Mouse (Mus musculus): ENCODE measurements around the gene Sec24a. TPM values are rescaled to one million over a fixed set of nuclear protein-coding genes. Genes with fewer than 3 reads are reported as not detected.

The Sec24a gene
- total and polyA plus RNA-seq, 2 experiments from 2014 or later = 12.5 to 16.7 TPM

GRCm38 (mm10) chr11:51688330-51689328 lies 74.8 kb downstream of the Sec24a start, which contains the start of gene 0610009B22Rik:
TSS of gene 0610009B22Rik (minus strand) at chr11:51688874.
- Histone ChIP-seq H3K4me1 (ENCODE audit: insufficient read depth, low read length) (no peaks in the 10 kb centered on the region), H3K36me3 (ENCODE audit: insufficient read depth, low read length) (0 out of 2 replicates have a peak, but pooled peaks cover 4% of the 10 kb centered on the region), H3K27me3 (ENCODE audit: insufficient read depth, low read length) (no peaks in the 10 kb centered on the region), H3K9ac (replicated peaks; ENCODE audit: low read length, poor library complexity, severe bottlenecking) (peak within 1 kb of the TSS; percentile 79), H3K4me2 (ENCODE audit: low read depth, low read length, poor library complexity, severe bottlenecking) (peak within 1 kb of the TSS; percentile 71), H3K9me3 (ENCODE audit: low read length) (no peaks in the 10 kb centered on the region), H3K27ac (ENCODE audit: low read depth, low read length) (peak within 1 kb of the TSS; percentile 97), H3K4me3 (ENCODE audit: low read depth, low read length) (peak within 1 kb of the TSS; percentile 71)
- no peak for TF ChIP-seq CTCF (IDR thresholded peaks at IDR 0.05)
- ATAC-seq (ENCODE audit: low FRiP score) (peak; percentile 99), DNase-seq (ENCODE audit: low spot score) (peak; percentile 100)
- under 1% methylated on average over 60 of the region's 60 CpGs for WGBS

GRCm38 (mm10) chr11:51681976-51682374 lies 81.5 kb downstream of the Sec24a start:
- no peak overlapping the region for H3K27ac ChIP-seq (ENCODE audit: low read depth, low read length)
- no peak for DNase-seq (ENCODE audit: low spot score)
- 36% methylated on average over 8 of the region's 8 CpGs for WGBS

GRCm38 (mm10) chr11:51681324-51681975 lies 82.0 kb downstream of the Sec24a start:
- H3K9me3 ChIP-seq (ENCODE audit: low read length) = no peaks in the 10 kb centered on the region
- peak; percentile 90 for TF ChIP-seq CTCF (IDR thresholded peaks at IDR 0.05)
- H3K27ac ChIP-seq (ENCODE audit: low read depth, low read length) = no peak overlapping the region
- H3K4me1 ChIP-seq (ENCODE audit: insufficient read depth, low read length) = no peaks in the 10 kb centered on the region
- no peaks in the 10 kb centered on the region for H3K36me3 ChIP-seq (ENCODE audit: insufficient read depth, low read length)
- no peak overlapping the region for H3K4me2 ChIP-seq (ENCODE audit: low read depth, low read length, poor library complexity, severe bottlenecking)
- H3K27me3 ChIP-seq (ENCODE audit: insufficient read depth, low read length) = no peaks in the 10 kb centered on the region
- DNase-seq (ENCODE audit: low spot score) (peak; percentile 87), ATAC-seq (ENCODE audit: low FRiP score) (no peak)
- no peak overlapping the region for H3K4me3 ChIP-seq (ENCODE audit: low read depth, low read length)
- 25% methylated on average over 13 of the region's 13 CpGs for WGBS
- H3K9ac ChIP-seq (replicated peaks; ENCODE audit: low read length, poor library complexity, severe bottlenecking) = no peak overlapping the region

More at GRCm38 (mm10) chr11:51681976-51682374, 81.5 kb downstream of the Sec24a start:
- H3K27me3 ChIP-seq (ENCODE audit: insufficient read depth, low read length) = no peaks in the 10 kb centered on the region
- H3K9me3 ChIP-seq (ENCODE audit: low read length) = no peaks in the 10 kb centered on the region
- no peak overlapping the region for H3K9ac ChIP-seq (replicated peaks; ENCODE audit: low read length, poor library complexity, severe bottlenecking)
- TF ChIP-seq CTCF (IDR thresholded peaks at IDR 0.05) = no peak
- H3K4me3 ChIP-seq (ENCODE audit: low read depth, low read length) = no peak overlapping the region
- H3K4me1 ChIP-seq (ENCODE audit: insufficient read depth, low read length) = no peaks in the 10 kb centered on the region
- H3K36me3 ChIP-seq (ENCODE audit: insufficient read depth, low read length) = no peaks in the 10 kb centered on the region
- H3K4me2 ChIP-seq (ENCODE audit: low read depth, low read length, poor library complexity, severe bottlenecking) = no peak overlapping the region
- no peak for ATAC-seq (ENCODE audit: low FRiP score)

- no peak overlapping the region for H3K9ac ChIP-seq (replicated peaks; ENCODE audit: low read length, poor library complexity, severe bottlenecking)
- H3K4me3 ChIP-seq (ENCODE audit: low read depth, low read length) = no peak overlapping the region
- no peak for TF ChIP-seq CTCF (IDR thresholded peaks at IDR 0.05)
- H3K4me2 ChIP-seq (ENCODE audit: low read depth, low read length, poor library complexity, severe bottlenecking) = no peak overlapping the region
- DNase-seq (ENCODE audit: low spot score) = no peak
- H3K27ac ChIP-seq (ENCODE audit: low read depth, low read length) = no peak overlapping the region
- no peaks in the 10 kb centered on the region for H3K9me3 ChIP-seq (ENCODE audit: low read length)
- no peak for ATAC-seq (ENCODE audit: low FRiP score)
- no peaks in the 10 kb centered on the region for H3K36me3 ChIP-seq (ENCODE audit: insufficient read depth, low read length)
- WGBS = 75% methylated on average over 3 of the region's 3 CpGs
- no peaks in the 10 kb centered on the region for H3K27me3 ChIP-seq (ENCODE audit: insufficient read depth, low read length)
- no peaks in the 10 kb centered on the region for H3K4me1 ChIP-seq (ENCODE audit: insufficient read depth, low read length)
These were observed 84.0 kb downstream of the Sec24a start for GRCm38 (mm10) chr11:51679466-51679865.

GRCm38 (mm10) chr11:51677737-51678418 lies 85.6 kb downstream of the Sec24a start:
- no peak for TF ChIP-seq CTCF (IDR thresholded peaks at IDR 0.05)
- Histone ChIP-seq H3K9ac (replicated peaks; ENCODE audit: low read length, poor library complexity, severe bottlenecking) (no peak overlapping the region), H3K36me3 (ENCODE audit: insufficient read depth, low read length) (no peaks in the 10 kb centered on the region), H3K4me3 (ENCODE audit: low read depth, low read length) (no peak overlapping the region), H3K4me1 (ENCODE audit: insufficient read depth, low read length) (no peaks in the 10 kb centered on the region), H3K9me3 (ENCODE audit: low read length) (no peaks in the 10 kb centered on the region), H3K27ac (ENCODE audit: low read depth, low read length) (no peak overlapping the region), H3K27me3 (ENCODE audit: insufficient read depth, low read length) (no peaks in the 10 kb centered on the region), H3K4me2 (ENCODE audit: low read depth, low read length, poor library complexity, severe bottlenecking) (no peak overlapping the region)
- no peak for ATAC-seq (ENCODE audit: low FRiP score)
- WGBS = 84% methylated on average over 6 of the region's 6 CpGs
- no peak for DNase-seq (ENCODE audit: low spot score)

All from midbrain, postnatal 0 days (tissue).